Mouse (Mus musculus) cerebellum, postnatal 25 days (tissue): ENCODE results near the gene Rab40c.

ENCODE experiments used
- DNase-seq, 2 experiments: peaks; one replicate each; pipeline ENCODE4 v3.0.0; 2021; ENCODE audit warnings: mixed read lengths in 2 of 2

Rab40c gene

DNA sequence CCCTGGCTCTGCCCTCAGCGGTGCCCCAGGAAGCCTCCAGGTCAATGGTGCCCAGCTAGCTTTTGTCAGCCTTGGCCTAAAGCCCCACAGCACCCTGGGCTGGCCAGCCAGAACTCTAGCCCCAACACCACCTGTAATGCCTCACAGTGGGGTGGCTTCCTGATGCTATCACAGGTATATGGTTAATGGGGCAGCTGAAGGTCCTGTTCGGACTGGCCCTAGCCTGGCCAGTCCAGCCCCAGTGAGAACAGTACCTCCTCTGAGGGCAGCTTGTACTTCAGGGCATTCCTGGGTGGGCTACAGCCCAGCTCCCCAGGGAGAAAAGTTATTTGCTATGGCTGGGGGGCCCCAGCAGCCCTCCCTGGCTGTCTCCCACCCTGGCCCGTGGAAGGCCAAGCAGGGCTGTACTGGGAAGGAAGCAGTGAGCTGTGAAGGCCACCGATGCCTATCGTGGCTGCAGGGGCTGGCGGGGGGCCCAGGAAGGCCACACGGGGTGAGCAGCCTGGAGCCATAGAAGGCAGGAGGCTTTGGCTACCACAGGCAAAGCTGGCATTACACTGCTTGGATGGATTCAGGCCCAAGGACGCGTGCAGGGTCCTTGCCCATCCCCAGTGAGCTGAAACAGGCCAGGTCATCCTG is 26.1 kb upstream of the Rab40c start:
- peak in 1 of 2 experiments; percentile 40 for DNase-seq

- no peak for DNase-seq
These were observed 25.0 kb upstream of the Rab40c start, which contains the start of the genes Pigq and Nhlrc4 for GRCm38 (mm10) chr17:25944366-25945163. Gene Pigq (minus strand): TSS chr17:25944936. Gene Nhlrc4 (minus strand): TSS chr17:25944961.

DNA sequence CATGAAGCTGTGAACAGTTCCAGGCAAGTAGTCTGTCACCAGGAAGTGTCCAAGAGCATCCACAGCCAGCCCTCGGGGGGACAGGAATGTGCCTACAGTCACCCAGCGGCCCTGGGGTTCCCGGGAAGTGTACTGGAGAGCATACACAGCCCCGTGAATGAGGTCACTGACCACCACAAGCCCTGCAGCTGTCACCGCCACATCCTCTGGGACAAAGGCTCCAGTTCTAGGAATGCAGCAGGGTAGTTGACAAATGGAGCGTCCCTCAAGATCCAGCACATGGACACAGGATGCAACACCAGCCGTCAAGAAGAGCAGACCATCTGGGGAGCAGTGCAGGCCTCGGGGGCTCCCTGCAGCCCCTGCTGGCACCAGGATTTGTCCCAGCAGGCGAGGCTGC is 24.2 kb upstream of the Rab40c start:
- DNase-seq, result peak in 1 of 2 experiments; percentile 13

GRCm38 (mm10) chr17:25943221-25943620 is 23.7 kb upstream of the Rab40c start:
- peak in 1 of 2 experiments; percentile 6 for DNase-seq

DNA sequence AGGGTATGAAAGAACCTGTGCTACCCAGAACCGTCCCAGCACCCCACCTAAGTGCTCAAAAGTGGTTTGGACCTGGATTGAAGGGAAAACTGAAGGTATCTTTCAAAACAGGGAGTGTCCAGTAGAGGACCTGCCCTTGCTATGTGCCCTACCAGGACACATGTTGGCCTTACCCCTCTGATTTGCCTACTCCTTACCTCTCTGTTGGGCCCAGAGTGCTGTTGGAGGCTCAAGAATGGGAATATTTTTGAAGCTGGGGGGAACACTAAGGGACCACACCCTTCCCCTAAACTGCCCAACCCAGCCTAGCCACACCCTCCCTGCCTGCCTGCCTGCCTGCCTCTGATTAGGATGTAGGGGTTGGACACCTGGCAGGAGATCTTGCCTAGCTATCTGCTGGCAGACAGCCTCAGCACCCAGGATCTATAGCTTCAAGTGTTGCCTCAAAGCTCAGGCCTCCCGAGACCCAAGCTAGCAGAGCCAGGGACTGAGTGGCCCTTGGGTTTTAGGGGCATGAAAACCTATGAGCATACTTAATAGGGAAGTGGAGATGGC is 23.1 kb upstream of the Rab40c start:
- peak in 1 of 2 experiments; percentile 14 for DNase-seq

- peak; percentile 91 to 93 for DNase-seq
These were observed 22.1 kb upstream of the Rab40c start for GRCm38 (mm10) chr17:25941511-25942241.

- no peak for DNase-seq
These were observed 15.0 kb upstream of the Rab40c start for GRCm38 (mm10) chr17:25934526-25934925.

DNA sequence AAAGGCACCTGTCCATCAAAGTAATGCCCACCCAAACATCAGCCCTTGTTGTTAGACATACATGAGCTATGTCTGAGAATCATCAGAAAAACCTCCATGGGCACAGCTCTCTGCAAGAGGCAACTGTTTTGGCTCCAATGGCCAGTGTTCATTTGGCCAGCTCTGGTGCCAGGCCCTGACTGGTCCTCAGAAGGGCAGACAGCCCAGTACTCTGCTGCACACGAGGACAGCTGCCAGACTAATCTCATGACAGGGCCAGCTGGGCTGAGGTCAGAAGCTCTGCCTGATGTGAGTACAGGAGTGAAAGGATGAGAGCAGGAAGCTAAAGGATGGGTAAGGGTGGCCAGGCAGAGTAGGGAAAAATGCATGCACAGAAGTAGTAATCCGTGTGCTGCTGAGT is 5.8 kb upstream of the Rab40c start:
- peak in 1 of 2 experiments; percentile 58 for DNase-seq

DNA sequence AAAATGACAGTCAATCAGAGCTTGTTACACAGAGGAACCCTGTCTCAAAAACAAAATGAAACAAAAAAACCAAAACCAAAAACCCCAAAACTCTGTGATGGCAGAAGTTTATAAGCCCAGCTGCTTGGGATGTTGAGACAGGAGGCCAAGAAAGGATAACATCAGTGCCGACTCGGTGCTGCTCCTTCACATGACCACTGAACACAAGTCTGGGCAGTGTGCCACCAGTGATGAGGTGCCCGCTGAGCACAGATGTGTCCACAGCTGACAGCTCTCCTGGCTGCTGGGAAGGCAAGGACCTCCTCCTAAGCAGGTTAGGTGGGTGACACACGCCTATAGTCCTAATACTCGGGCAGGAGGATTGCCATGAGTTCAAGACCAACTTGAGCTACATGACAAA is 2.6 kb upstream of the Rab40c start:
- DNase-seq, result peak in 1 of 2 experiments; percentile 51

GRCm38 (mm10) chr17:25919786-25920642 is 487 bp upstream of the Rab40c start:
- peak; percentile 100 for DNase-seq

DNA sequence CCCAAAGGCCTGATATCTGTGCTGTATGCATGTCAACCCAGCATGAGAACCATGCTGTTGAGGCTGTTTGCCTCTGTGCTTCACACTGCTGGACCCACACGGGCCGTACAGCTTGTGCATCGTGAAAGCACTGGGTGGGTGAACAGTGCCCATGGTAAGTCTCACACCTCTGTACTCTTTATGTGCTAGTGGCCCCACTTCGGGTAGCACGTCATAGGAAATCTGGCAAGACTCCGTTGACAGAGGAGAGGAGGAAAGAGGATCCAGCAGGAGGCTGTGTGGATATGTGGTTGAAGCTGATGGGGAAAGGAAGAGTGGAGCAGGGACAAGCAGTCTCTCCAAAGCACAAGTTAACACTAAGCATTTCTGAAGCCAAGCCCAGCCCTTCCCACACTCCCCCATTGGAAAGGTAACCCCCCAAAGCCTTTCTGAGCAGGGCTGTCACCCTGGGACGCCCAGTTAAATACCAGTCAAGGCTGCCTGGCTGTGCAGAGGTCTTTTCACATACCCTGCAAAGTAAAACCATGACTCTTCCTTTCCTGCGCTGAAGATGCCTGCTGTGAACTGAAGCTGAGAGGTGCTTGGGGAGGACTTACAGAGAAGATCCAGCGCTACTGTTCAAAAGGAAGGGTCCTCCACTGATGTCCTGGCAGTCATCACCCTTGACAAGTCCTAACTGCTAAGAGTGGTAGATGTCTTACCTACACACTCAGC is 1.3 kb downstream of the Rab40c start:
- no peak for DNase-seq

- no peak for DNase-seq
These were observed 2.4 kb downstream of the Rab40c start for GRCm38 (mm10) chr17:25916931-25917647.

DNA sequence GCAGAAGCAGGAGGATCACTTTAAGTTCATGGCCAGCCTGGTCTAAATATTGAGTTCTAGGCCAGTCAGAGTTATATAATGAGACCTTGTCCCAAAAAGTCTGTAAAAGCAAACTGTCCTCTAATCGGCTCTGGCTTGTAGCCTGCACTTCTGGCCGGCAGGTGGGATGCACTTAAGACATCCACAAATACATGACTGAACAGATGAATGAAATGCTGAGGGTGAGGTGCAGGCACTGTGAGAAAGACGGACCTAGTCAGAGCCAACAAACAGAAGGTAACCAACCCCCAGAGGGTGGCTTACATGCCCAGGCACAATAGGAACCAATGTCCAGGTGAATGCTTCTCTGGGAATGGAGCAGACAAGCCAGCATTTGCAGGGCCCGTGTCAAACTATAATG is 5.2 kb downstream of the Rab40c start:
- DNase-seq, result peak; percentile 38 to 60

DNA sequence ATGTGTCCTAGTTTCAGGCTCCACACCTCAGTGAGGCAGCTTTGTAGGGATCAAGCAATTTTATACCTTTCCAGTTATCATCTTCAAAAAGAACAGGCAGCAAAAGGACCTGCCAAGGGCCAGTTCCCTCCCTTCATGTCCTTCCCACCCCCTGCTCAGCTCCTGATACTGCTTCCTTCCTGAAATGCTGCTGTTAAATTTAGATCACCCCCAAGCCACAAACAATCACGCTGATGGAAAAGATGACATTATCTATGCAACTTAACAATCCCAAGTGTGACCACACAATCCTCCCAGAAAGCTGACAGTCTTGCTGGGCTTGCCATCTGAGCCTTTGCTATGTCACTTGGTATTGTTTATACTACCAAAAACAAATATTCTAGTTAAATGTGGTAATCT is 5.7 kb downstream of the Rab40c start:
- no peak for DNase-seq

GRCm38 (mm10) chr17:25913186-25913876 is 6.2 kb downstream of the Rab40c start:
- peak; percentile 77 to 85 for DNase-seq

- DNase-seq, result peak; percentile 80 to 82
These were observed 7.7 kb downstream of the Rab40c start for GRCm38 (mm10) chr17:25911816-25912215.

DNA sequence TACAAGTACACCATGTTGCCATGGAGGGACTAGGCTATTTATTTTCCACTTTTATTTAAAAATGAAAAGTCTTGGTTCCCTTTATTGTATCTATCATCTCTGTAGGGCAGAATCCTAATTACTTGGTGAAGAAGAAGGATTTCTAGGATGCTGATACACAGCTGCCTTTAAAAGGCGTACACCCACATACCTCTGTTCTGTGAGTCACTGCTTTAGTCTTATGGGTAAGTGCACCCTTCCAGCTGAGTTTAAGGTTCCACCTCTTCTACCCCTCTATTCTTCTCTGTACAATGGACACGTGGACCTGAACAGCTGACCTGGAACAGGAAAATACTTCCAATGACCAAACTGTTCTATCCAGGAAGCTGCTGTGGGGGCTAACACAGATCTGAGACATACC is 11.9 kb downstream of the Rab40c start:
- DNase-seq, result no peak

GRCm38 (mm10) chr17:25903061-25903460 is 16.5 kb downstream of the Rab40c start:
- no peak for DNase-seq

DNA sequence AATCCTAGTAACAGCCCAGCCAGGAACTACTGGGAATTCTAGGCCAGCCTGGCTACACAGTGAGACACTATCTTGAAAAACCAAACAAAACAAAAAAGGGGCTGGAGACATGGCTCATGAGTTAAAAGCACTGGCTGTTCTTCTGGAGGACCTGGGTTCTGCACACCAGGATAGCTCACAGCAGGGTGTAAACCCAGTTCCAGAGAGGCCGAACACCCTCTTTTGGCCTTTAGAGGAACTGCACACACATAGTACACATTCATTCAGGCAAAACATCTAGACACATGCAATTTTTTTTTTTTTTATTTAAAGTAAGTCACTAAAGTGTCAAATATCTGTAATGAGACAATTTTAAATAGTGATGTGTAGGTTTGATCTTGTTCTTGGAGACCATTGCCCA is 19.3 kb downstream of the Rab40c start:
- no peak for DNase-seq

GRCm38 (mm10) chr17:25895891-25896290 is 23.6 kb downstream of the Rab40c start:
- peak in 1 of 2 experiments; percentile 34 for DNase-seq
